Mouse (Mus musculus) G1E (cell line): ENCODE results near the gene Shisa9.

Experiments
- CTCF ChIP-seq: IDR thresholded peaks from 2 replicates; pipeline ENCODE4 v1.5.1; 2012; ENCODE audit warnings: low read depth, low read length, inconsistent platforms, mixed read lengths
- POLR2AphosphoS5 ChIP-seq: IDR thresholded peaks from 2 replicates; pipeline ENCODE4 v1.6.1; 2012; ENCODE audit warnings: low read depth, low read length, inconsistent platforms; ENCODE audit not compliant: insufficient replicate concordance
- TAL1 ChIP-seq: conservative IDR thresholded peaks from 2 replicates; pipeline ENCODE4 v1.6.1; 2012; ENCODE audit warnings: low read depth, low read length, inconsistent platforms, mixed read lengths

DNA sequence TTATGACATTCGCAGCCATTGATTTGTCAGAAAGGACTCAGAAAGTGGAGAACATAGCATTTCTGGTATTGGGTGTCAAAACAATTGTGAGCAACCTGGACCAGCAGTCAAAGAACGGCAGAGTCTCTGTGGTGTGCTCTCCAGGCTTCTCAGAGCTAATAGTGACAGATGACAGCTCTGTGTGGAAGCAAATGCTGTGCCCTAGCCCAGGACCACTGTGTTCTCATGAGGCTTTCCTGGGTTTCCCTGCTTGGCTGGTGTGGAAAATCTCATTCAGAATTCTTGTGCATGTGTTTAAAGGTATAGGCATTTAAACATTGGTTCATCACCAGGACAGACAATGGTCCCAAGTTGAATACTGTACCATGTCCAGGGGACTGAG is 234.2 kb downstream of the Shisa9 start:
- TF ChIP-seq POLR2AphosphoS5 (no peak), CTCF (no peak), TAL1 (no peak)
